Mouse (Mus musculus): ENCODE data around the gene Tyw5.

Gene Tyw5

DNA sequence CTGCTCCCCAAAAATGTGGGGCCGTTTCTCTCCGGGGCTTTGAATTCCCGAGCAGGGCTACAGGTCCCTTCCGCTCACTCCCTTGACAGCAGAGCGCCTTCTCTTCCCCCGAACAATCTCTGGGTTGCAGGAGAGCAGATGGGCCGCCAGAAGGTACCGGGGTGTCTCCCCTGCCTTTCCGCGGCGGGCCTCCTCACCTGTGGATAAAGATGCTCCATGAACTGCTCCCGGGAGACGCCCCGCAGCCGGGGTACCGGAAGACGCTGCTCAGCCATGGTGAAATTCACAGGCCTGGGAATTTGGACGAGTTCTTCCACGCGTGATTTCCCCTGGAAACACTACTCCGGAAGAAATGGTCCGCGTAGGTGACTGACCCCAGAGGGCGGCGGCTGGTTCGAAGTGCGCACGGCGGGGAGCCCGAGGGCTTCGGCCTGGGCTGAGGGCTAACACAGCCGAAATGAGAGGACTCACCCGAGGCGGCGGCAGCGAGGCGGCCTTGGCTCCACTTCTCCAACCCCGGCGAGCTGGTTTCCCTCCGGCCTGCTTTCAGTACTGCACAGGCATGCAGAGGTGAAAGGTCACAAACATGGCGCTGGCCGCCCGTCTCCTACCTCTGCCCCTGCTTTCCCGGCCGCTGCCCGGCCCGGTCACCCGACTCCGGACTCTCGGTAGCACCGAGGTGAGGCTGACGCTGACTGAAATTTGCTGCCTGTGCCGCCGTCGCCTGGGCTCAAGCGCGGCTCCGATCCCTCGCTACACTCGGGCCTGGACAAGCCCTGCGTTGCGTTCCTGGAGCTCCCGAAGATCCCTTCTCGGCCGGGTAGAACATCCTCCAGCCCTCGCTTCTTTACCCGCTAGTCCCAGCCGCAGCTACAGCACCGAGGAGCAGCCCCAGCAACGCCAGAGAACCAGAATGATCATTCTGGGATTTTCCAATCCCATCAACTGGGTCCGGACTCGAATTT lies at the start of gene Tyw5, which contains the start of gene Maip1:
Gene Tyw5 (minus strand): TSS at position 915 of the 965 bp plus-strand sequence.
Gene Maip1 (plus strand): TSS at position 142 of the 965 bp plus-strand sequence.
- DNase-seq (ENCODE audit: low read depth, low spot score), result peak; percentile 93

DNA sequence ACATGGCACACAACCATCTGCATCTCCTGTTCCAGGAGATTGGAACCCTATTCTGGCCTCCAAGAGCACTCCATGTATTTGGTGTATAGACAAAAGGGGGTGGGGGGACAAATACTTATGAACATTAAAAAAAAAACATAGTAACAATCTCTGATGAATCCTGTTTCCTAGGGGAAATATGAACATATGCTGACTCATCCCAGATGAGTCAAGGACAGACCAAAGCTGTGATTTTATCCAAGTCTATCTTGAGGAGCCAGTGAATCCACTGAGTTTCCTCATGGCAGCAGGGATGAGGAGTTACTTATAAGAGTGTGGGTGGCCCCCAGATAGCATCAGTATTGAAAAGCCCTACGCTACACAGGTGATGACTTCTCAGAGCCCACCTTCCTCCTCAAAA lies 43.3 kb upstream of the Tyw5 start:
- DNase-seq (ENCODE audit: low read depth, low spot score), result no peak

DNA sequence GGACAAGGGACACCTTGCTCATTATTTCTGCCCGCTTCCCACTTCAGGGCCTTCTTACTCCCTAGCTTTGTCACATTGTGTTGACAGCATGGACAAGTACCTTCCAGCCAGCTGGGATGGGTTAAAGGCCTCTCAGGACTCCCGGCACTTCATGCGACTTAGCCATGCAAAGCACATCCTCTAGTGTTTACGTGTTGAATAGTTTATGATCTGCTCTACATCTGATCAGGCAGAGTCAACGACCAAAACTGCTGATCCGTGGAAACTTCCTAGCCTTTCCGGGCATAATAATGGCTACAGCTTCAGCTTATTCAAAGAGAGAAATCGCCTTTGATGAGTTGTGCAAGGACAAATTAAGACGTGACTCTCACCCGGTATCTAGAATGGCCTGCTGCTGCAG lies 38.8 kb upstream of the Tyw5 start:
- no peak for DNase-seq (ENCODE audit: low read depth, low spot score)

DNA sequence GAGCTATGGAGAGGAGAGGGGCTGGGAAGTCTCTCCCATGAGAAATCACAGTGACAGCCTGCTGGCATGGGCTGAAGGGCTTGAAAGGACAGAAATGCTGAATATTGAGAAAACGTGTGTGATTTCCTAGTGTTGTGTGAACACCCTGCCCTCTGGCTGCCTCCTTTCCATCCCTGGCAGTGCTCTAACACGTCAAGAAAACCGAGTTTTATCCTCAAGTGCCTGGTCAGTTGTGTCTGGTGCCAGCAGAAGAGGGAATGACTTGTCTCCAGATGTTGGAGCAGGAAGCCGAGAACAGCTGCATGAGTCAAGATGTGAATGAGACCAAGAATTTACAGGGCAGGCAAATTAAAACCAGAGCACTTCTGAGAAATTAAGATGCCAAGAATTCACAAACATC lies 33.9 kb upstream of the Tyw5 start:
- DNase-seq (ENCODE audit: low read depth, low spot score), result no peak

DNA sequence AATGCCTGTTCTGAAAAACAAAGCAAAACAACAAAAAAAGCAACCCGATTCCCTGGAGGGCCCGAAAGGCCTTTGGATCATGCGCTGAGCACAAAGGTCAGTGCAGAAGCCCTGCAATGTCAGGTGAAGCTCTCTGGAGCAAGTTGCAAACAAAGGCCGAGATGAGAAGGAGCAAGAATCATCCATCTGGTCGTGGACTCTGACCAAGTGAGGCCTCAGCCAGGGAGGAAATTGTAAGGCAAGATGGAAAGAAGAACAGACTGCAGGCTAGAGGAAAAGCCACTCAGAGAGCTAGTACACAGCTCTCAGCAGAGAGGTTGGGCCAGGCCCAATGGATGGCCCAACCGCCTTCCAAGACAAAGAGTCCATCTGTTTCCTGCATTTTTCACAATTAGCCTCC lies 32.1 kb upstream of the Tyw5 start:
- DNase-seq (ENCODE audit: low read depth, low spot score), result no peak

DNA sequence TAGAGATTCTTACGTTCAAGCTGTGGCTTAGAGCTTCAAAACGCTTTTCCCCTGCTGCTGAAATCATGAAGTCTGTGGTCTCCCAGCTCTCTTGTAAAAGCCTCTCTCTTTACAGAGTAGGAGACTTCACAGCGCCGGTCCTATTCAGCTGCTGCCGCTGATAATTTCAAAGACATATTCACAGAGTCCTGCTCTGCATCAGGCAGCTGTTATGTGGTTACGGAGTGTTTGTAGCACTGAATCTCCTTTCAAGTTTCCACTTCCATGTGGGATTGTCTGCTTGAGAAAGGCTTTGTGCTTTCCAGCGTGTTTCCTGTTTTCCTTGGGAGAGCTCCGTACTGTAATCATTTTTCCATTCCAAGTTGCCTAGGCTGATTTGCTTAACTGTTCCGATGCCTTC lies 30.1 kb upstream of the Tyw5 start:
- DNase-seq (ENCODE audit: low read depth, low spot score), result no peak

DNA sequence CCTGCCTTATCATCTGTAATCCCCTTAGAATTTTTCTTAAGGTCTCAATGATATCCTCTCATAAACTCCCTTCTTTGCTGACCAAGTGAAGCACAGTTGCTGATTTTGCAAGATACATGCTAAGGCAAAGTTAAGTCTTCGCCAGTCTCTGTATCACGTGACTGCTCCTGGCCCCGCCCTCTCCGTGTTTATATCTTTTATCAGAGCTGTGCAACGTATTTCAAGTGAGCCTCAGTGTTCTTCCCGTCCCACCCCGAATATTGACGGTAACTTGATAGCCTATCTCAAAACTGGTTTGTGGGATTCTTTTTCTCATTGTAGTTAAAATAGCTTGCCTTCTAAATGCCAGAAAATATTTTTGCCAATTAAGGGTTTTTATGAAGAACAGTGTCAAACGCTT lies 29.5 kb upstream of the Tyw5 start:
- DNase-seq (ENCODE audit: low read depth, low spot score), result no peak

DNA sequence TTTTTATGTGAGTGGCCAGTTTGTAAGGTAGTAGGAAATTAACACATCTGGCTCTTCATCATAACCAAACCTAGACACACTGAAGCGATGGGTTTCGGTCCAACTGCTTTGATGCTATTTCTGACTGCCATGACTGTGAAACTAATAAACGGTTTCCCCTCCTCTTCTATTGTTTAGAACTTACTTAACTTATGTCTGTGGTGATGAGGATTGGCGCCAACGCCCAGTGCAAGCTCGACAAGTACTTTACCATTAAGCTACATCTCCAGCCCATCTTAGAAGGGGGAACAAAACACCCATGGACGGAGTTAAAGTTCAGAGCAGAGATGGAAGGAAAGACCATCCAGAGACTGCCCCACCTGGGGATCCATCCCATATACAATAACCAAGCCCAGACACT lies 26.2 kb upstream of the Tyw5 start:
- DNase-seq (ENCODE audit: low read depth, low spot score), result no peak

DNA sequence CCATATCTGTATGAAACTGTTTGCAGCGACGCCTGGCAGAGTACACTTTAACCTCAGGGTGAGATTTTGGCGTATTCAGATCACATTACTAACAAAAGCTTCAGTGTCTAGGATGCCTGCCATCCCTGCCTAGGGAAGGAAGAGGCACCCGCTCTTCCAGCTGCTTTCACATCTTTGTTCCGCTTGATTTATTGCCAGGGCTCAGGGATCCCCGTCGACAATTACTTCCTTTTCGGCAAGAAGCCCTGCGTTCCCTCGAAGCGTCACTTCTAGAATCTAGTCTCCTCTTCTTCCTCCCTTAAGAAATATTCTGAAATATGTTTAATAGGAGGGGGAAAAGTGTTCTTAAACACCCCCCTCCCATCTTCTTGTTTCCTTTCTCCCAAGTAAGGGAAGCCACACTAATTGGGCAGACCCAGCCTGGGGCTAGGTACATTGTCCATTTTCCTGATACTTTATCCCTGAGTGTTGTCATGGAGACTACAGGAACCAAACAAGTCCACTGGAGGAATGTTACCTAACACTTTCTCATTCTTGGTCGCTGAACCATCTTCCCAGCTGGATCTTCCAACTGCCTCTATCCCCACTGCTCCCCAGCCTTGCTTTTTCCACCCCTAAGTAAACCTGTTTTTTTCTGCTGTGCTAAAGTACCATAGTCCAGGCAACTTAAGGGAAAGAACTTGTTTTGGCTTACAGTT lies 23.0 kb upstream of the Tyw5 start:
- no peak for DNase-seq (ENCODE audit: low read depth, low spot score)

DNA sequence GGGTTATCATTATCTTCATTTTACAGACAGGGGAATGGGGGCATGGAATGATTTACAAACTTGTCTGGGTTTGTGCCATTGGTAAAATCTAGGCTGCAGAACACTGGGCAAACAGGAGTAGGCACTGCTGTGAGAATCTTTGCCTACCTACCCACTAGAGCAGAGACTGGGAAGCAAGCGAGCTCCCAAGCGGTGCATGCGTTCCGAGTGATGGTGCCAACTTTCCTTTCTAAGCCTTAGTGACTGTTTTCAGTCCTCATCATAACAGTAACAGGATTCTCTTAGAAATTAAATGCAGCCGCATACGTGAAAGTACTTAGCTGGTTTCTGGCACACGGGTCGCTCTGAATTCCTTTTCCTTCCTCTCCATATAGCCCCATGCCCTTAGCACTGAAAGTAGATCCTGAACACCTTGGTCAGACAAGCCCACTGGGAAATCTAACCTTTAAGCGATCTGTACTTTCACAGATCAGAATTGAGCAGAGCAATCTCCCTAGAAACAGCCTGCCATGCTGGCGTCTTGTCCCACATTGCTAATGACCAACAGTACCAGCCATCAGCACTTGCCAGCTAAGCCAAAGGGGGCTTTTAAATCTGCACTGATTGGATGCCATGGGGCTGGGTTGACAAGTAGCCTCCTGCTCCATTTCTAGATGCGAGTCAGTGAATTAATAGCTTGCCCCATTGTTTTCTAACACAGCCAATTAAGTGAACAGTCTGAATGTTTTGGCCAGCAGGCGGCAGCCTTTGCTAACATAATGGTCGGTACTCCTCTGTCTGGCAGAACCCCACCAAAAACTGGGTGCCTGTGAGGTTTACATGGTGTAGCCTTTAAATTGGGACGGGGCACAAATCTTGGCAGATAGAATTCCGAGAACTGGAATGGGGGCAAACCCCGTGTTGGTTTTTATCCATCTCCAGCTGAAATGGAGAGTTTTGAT lies 21.7 kb upstream of the Tyw5 start:
- DNase-seq (ENCODE audit: low read depth, low spot score), result peak; percentile 76

DNA sequence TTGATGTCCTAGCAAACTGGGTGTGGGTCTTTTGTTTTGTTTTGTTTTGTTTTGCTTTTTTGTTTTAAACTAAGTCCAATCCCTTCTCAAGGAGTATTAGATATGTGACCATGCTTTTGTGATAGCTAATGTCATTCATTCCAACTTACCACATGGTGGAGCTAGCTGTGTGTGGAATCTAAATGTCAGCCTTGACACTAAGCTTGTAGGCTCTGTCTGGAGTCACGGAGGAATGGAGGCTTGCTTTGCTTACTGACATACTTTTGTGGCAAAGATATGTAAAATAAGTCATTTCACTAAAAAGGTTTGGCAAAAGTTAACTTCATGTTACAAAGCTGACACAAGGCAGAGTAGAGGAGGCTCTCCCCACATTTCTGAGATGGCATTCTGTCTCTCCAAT lies 16.8 kb upstream of the Tyw5 start:
- peak; percentile 67 for DNase-seq (ENCODE audit: low read depth, low spot score)

DNA sequence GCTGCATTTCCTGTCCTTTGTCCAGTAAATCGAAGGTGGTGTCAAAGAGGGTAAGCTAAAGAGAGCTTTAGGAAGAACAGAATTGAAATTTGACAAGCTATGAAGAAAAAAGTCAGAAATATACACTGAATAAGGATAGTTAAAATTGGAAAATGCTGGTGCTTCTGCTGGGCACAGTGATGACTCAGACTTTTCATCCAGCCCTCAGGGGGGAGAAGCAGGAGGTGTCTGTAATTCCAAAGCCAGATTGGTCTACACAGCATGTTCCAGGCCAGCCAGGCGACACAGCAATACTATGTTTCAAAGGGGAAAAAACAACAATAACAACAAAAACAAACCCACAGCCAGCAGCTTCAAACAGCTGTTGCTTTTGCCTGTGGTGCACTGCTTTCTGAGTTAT lies 6.5 kb upstream of the Tyw5 start:
- no peak for DNase-seq (ENCODE audit: low read depth, low spot score)

DNA sequence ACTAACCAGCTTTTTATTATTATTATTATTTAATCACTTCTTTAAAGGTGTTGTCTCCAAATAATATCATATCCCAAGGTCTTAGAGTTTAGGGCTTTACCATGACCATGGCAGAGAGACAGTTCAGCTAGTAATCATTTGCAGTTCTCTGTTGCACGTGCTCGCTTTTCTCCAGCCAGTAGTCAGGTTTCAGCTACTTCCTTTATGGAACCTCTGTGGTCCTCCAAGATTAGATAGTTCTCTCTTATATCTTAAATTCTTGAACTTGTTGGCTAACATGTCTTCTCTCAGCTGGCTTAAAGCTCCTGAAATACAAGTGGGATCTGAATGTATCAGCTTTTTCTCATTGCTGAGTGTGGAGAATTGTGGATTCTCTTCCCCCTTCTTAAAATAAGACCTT lies 2.1 kb upstream of the Tyw5 start:
- DNase-seq (ENCODE audit: low read depth, low spot score), result no peak

DNA sequence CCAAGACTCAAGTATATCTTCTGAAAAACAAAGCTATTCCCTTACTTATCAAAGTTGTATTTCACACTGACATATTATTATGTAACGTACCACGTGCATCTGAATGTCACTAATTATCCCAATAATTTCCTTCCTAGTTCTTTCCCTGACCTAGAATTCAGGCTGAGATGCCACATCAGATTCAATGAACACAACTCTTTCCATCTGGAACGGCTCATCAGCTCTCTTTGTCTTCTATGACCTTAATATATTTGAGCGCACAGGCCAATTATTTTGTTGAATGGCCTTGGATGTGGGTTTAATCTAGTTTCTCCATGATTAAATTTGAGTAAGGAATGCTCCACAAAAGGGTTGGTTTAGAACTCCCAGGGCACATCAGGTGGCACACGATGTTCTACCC lies 4.8 kb downstream of the Tyw5 start:
- no peak for DNase-seq (ENCODE audit: low read depth, low spot score)

DNA sequence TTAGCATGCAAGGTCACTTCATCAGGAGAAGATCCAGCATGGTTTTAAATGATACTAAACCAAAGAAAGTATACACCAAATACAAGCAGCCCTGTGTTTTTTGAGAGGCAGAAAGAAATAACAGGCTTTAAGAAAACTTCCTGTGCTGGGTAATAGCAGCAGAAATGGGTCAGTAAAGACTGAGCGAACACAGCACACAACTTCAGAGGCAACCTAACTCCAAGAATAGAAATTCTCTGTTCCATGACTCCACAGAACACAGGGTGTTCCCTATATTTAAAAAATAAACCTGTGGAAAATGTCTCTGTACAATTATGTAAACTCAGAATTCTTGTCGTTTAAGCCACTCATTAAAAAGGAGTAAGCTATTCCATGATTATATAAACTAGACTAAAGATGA lies 6.0 kb downstream of the Tyw5 start:
- no peak for DNase-seq (ENCODE audit: low read depth, low spot score)

DNA sequence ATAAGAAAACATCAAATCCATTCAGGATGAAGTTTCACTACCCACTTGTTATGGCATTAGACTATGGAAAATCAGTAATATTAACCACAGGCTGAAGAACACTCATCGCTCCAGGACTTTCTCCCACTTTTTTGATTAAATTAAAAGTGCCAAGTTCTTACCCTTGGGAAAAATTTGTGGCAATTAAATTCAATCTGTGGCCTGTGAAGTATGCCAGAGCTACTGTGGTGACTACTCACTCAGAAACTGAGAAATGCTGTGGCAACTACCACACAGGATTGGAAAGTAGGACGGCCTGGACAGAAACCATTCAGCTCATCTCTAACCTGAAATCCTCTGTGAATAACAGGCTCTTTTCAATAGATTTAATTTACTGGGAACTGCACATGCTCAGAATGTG lies 6.6 kb downstream of the Tyw5 start:
- DNase-seq (ENCODE audit: low read depth, low spot score), result no peak

DNA sequence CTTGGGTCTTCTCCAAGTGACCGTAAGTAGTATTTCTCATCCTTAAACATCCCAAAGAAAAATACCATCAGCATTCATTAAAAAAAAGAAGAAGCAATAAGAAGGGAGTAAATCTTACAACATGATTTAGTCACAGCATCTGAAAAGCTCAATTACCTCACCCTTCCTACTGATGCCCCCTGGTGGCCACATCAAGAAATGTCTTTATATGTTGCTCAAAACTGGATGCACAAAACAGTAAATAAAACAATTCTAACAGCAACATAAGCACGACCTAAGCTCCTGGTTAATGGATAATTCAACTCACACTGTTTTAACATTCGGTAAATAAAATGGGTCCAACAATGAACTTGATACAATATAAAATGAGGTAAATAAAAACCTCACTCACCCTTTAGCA lies 12.8 kb downstream of the Tyw5 start:
- peak; percentile 68 for DNase-seq (ENCODE audit: low read depth, low spot score)

DNA sequence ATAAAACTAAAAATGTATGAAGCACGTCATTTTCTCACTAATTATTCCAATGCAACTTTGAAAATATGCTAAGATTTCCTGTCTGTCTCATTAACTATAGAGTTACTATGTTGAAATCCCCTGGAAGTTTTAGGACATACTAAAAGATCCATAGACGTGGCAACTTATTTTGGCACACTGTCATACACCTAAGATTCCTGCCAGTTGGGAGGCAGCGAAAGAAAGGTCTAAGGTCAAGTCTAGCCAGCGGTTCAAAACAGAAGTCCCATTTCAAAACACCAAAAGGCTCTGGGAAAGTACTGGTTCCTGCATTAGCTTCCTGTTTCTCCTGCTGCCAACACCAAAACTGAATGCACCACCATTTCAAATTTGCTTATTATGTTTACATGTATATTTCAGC lies 14.5 kb downstream of the Tyw5 start:
- DNase-seq (ENCODE audit: low read depth, low spot score), result no peak

DNA sequence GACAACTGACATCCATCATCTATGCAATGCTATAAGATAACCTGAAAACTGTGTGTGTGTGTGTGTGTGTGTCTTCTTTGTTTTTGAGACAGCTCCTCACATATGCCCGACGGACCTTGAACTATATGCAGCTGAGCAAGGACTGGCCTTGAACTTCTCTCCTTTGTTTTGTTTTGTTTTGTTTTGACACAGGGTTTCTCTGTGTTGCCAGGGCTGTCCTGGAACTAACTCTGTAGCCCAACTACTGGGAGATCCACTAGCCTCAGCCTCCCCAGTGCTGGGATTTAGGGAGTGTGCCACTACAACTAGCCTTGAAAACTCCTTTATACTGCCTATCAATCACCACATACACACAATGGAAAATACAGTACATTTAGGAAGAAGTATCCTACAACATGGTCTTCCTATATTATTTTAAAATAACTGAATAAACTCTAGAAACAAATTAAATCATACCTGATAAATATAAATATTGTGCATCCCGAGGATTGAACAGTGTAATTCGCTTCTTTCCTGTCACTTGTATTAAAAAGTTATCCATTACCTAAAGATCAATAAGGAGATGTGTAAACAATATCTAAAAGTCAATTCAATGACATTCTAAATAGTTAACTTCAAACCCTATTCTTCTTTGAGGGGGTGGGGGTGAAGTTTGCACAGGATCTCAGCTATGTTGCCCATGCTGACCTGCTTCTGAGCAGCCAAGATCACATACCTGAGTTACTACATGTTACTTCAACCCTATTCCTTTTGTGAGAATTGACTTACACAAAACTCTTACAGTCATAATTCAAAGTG lies 15.7 kb downstream of the Tyw5 start:
- DNase-seq (ENCODE audit: low read depth, low spot score), result no peak

DNA sequence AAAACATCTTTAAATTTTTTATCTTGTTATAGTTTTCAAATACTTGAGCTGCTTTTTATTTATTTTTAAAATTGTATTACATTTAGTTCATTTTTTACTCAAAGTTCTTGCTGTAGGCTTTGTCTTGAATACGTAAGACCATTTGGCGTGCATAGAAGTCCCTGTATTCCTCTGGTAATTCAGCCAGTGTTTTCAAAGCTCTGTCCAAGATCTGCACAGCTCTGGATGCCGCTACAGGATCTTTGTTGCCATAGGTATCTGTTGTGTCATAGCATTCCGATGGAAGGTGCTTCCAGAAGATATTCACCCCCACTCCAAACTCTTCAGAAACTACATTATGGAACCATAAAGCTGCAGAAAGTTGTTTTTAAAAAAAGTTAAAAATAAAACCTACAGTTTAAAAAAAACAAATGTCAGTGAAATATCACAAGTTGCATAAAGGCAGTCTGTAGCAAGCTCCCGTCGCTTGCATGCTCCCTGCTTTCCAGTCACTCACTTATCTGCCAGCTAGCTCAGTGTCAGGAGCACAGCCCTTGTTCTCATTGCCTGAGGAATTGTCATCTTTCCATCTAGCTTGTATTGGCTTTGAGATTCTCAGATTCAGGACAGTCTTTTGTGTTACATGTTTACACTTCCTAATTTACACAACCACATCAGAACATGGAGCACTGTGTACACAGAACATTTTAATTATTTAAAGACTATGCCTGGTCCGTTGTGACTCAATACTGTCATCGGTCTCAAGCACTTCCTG lies 18.3 kb downstream of the Tyw5 start:
- no peak for DNase-seq (ENCODE audit: low read depth, low spot score)

All from ES-CJ7 (cell line).